Mouse (Mus musculus) ovary, postnatal 14 days (tissue): ENCODE measurements around the gene Sh3glb2.

Experiments
- DNase-seq: peaks from one replicate; pipeline ENCODE4 v3.0.0; 2022; ENCODE audit warnings: low spot score

Gene Sh3glb2

DNA sequence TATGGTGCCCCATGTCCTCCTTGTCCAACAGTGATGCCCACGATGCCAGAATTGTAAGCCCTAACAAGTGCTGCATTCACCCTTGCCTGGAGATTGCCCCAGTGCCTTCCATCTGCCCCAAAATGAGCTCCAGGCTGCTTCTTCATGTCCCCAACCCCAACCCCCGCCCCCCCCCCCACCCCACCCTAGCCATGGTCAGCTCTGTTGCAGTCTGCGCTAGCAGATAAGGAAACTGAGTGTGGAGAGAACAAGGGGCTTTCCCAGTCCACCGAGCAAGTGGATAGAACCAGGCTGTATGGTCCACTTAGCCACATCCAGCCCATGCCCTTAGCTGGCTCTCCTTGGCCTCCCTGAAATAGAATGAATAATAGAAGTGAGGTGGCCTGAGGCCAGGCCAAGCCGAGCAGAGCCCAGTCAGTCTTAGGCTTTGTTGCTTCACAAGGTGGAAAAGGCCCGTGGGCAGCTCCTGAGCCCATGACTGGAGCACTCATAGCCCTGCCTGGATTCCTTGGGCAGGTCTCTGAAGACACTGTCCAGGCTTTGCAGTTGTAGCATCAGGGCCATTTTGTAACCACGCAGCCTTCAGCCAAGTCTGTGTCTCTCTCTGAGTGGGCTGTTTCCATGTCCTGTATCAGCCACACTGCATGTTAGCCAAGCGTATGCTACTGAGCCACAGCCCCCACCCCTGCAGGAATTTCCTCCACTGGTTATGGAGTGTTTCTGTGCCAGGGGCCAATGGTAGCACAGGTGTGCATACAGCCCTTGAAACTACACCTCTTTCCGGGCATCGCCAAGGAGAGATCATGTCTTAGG lies 21.6 kb upstream of the Sh3glb2 start:
- no peak for DNase-seq

DNA sequence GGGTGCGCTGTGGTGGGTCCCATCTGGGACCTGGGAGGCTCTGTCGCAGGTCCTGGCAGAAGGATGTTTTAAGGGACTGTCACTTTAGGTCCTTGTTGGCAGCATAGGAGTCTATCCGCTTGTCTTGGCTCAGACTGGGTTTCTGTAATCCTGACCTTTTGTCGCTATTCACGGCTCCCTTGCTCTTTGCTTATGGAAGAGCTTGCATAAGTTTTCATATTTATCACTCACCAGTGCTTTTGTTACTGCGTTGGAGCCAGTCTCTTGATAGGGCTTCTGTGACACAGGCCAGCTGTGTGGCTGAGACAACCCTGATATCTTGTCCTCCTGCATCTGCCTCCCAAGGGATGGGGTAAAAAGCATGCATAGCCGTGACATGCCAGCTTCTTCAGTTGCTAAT lies 20.2 kb upstream of the Sh3glb2 start:
- DNase-seq: no peak

DNA sequence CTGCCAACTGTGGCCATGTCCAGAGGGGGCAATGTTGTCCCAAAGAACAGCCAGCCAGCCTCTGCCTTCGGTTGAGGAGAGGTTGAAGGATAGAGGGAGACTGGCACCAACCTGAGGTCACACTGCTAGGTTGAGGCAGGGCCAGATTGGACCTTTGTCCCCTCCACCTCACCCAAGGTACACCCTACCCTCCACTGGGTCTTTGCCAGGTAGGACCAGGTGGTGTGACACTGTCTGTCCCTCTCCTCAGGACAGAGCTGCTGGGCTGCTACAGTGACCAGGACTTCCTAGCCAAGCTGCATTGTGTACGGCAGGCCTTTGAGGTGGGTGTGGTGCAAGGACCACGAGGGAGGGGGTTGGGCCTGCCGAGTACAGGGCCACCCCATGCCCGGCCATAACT lies 18.6 kb upstream of the Sh3glb2 start:
- DNase-seq: no peak

DNA sequence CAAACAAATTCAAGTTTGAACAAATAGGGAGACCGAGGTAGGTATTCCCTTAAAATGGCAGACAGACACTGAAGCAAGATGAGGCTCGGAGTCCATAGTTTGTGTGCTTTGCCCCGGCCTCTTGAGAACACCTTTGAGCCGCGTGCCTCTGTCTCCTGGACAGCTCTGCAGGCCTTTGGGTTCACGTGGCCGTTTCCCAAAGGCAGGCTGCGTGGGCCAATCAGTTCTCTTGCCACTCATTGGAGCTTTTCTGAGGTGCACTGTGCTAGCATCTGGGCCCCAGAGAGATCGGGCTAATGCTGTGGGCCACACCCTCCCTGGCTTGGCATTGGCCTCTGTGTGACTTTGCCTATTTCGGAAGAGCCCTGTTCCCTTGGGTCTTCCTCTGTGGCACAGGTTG lies 16.8 kb upstream of the Sh3glb2 start:
- no peak for DNase-seq

DNA sequence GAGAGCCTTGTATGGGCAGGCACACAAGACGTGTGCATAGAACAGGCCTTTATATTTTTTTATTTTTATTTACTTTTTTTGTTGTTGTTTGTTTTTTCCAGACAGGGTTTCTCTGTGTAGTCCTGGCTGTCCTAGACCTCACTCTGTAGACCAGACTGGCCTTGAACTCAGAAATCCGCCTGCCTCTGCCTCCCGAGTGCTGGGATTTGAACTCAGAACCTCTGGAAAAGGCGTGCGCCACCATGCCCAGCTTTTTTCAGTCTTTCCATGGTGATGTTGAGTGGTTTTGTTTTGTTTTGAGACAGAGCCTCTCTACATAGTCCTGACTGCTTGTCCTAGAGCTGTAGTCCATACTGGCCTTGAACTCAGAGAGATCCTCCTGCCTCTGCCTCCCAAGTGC lies 13.6 kb upstream of the Sh3glb2 start:
- no peak for DNase-seq

DNA sequence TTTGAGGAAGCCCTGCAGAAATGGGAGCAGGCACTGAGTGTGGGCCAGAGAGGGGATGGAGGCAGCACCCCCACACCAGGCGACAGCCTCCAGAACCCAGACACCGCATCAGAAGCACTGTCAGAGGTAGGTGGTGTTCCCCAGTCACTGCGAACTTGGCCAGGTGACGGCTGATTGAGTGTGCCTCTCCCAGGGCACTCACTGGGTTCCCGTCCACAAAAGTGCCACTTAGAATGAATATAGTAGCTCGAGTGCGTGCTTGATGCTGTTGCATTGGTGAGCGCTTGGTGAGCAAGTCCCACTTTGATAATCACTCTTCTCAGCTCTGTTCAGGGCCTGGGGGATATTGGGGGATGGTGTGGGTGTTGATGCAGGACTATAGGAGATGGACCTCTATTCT lies 12.4 kb upstream of the Sh3glb2 start:
- DNase-seq: no peak

DNA sequence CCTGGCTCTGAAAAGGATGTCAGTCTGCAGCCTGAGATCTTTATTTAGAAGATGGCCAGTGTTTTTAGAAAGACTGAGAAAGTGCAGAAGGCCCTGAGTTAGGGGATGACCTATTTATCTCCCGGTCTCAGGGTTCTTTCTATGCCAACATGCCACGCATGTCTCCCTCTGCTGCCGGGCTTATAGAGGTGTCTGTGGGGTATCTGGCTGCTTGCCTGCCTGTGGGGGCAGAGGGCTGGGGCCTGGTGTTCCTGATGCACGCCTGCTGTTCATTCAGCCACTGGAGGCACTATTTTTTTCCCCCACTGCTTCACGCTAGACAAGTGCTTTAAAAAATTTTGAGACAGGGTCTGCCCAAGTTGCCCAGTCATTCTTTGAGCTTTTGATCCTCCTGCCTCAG lies 7.1 kb upstream of the Sh3glb2 start:
- no peak for DNase-seq

DNA sequence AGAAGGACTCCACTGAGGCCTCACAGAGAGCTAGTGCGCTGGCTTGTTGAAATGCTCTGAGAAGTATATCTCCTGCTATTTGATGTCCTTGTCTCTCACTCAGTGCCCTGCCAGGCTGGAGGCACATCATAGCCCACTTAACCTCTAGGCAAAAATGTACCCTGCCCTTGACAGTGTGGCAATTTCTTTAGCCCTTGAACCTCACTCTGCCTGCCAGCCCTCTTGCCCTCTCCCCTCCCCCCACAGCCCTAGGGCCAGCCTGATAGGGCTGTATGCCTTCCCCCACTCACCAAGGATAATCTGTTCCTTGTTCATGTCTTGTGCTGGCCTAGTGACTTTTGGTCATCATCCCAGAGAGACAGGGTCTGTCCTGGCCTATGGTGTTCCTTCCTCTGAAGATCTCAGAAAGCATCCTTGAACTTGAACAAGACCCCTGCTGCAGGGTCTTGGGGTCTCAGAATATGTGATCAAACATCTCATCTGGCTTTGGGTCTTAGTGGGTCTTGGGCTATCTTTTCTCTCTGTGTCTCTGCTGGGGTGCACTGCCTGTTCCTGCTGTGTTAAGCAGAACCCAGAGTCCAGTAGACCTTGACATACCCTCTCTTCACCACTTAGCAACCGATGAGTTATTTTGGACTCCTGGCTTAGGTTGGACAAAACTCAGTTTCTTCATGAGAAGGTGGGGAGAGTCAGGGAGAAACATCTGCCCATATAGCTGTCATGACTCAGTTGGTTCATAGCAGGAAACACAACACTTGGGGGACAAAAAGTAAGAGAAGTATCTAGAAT lies 6.3 kb upstream of the Sh3glb2 start:
- DNase-seq: no peak

DNA sequence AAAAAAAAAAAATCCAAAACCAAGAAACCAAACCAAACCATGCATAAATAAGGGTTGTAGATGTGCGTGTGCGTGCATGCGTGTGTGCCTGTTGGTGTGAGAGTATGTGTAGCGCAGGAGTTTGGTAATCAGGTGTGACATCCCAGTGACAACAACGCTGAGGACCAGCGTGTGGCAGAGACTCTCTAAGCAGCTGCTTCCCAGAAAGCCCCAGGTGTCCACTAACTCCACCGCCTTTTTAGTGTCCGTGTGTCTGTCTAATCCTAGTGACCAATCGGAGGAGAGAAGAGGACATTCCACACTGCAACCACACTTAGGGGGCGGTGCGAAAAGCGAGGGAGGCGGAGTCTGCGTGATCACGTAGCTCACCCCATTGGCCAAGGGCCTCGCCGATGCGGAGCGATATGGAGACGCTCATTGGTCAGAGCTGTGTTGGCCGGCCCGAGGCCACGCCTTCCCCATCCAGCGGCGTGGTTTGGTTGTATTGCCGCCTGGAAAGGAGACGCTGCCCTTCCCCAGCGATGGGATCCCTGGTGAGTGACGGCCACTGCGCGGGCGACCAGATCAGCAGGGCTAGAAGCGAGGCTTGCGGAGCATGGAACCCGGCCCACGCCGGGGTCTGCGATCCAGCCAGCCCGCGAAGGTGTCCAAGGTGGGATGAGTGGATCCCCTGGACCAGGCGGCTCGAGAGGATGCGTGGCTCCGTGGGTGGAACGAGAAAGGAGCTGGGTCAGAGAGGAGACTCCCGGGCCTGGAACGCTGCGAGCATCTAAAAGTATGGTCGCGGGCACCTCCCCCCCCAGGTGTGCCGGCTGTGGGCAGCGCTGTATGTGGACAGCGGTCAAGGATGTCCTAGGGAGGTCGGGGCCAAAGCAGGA lies 4.9 kb upstream of the Sh3glb2 start, which contains the start of gene Miga2:
Gene Miga2 (plus strand): TSS at position 461 of the 878 bp plus-strand sequence.
- DNase-seq: peak; percentile 97

DNA sequence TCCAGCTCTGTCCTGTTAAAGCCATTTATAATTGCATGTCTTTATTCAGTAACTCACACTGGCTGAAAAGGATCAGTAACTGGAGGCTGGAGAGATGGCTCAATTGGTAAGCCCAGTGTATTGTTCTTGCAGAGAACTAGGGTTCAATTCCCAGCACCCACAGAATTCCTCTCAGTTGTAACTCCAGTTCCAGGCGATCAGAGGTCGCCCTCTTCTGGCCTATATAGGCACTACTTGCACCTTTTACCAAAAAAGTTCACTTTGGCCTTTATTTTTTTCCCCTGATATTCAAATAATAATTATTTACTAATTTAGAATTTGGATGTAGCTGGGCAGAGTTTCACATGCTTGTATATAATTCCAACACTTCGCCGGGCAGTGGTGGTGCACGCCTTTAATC lies 3.7 kb upstream of the Sh3glb2 start:
- no peak for DNase-seq

DNA sequence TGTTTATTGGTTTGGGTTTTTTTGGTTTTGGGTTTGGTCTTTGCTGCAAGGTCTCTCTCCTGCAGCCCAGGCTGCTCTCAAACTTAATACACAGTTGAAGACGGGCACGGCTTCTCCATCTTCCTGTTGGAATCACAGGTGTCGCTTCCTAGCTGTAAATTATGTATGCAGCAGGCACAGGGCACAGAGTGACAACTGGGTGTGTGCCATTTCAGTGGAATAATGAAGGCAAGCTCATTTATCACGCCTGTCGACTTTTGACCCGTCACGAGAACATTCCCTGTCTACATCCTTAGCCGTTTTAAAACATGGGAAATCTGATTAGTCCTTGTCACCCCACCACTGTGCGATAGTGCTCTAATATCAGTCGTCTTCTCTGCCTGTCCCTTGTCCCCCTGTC lies 1.5 kb upstream of the Sh3glb2 start:
- no peak for DNase-seq

DNA sequence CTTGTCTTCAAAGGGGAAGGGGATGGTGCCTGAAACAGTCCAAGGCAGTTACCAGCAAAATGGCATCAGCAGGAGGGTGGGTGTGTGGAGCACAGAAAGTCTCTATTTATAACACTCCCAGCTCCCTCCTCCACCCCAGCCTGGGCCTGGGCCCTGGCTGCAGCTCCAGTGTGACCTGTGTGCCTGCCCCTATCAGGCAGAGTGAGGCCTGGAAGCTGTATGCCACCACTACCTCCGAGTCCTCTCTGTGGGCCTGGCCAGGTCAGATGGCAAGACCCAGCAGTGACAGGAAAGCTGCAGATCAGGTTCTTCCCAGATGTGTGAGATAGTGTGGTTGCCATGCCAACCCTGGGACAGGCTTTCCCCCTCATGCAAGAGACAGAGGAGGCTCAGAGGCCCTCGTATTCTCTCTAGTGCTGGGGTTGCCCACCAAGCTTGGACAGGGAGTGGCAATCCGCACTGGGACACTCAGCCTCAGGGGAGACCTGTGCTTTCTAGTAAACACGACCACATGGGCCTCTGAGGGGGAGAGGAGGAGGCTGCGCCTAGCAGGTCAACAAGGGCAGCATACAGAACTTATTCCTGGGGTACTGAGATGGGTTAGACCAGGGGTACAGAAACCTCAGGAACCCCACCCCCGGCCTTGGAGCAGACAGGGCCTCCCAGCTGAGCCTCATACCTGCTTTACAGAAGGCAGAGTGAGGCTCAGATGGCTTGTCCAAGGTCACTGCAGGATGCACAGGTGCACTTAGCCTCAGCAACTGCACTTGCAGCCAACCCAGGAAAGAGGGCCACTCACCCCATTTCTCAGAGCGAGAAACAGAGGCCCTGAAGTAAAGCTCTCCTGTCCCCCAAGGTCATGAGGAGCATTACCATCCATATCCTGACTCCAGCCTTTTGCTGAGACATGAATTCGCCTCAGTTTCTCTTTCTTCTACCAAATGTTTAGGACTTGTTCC lies 1.3 kb downstream of the Sh3glb2 start:
- no peak for DNase-seq

DNA sequence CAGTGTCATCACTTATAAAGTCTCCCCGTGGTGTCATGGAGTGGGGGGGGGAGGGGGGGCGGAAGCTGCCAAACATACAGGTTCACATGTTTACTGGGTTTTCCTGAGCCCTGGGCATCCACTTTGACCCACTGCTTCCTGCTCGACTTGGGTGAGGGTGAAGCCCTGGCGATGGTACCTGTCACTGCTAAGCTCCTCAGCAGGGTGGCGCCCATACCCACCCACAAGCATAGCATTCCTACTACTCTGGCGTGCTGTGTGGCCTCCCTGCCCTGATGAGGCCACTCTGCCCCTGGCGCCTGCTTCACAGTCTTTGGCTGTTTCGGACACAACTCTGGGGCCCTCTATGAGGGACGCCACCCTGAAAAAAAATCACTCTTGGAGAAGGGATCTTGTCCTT lies 2.2 kb downstream of the Sh3glb2 start:
- DNase-seq: no peak

DNA sequence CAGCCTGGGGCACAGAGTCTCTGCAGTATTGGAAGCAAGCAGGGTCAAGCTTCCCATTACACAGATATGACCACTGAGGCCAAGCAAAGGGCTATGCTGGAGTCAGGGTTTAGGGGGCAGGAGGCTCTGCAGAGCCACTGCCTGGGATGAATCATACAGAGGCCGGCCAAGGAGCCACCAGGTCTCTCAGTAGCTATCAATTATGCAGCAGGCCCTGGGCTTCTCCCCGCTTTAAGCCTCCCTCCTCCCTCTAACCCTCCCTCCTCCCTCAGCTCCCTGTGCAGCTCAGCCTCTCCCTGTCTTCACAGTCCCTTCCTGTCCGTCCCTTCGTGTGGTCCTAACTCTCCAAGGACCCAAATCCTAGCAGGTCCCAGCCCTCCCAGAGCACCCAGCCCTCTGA lies 2.9 kb downstream of the Sh3glb2 start:
- DNase-seq: no peak

DNA sequence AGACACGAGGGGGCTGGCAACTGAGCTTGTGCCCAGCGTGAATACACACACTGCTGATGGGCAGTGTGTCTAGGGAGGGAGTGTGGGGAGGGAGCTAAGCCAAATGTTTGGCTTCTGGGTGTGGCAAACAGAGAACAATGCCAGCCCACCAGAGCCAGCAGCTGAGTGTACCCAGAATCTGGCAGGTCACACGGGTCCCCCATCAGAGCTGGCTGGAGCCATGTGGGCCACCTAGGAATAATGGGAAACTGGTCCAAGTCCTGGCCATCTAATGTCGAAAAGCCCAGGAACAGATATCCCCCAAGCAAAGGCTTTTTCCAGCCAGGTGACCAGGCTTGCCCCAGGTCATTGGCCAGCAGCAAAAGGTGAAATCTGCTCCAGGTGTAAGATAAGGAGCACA lies 3.3 kb downstream of the Sh3glb2 start:
- DNase-seq: no peak

DNA sequence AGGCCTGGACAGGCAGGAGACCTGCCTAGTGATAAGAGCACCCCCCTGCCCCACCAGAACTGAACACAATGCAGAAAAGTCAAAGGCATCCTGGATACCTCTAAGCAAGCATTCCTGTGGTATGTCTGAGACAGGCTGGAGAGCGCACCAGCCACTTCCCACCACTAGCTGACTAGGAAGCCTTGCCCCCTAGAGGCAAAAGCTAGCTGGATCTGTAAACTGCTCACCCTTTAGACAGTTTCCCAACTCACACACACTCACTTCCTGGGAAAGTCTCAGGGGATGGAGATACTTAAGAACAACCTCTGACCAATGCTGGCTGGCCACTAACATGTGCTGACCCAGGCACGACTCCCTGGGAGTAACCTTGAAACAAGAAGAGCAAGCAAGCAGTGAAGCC lies 8.0 kb downstream of the Sh3glb2 start:
- no peak for DNase-seq

DNA sequence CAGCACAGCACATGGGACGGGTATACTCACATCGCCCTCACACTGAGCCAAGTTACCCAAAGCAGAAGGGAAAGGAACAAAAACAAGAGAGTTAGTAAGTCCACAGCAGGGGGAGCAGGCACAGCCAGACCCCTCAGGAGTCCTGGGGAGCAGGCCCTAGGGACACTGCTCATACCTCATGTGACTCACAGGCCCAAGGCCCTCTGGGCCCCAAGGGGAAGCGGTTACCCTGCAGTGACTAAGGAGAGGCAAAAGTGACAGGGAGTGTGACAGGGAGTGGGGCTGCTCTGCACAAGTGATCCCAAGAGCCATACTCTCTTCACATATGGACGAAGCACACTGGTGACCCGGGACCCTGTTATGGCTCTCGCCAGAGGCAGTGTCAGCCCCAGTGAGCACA lies 9.9 kb downstream of the Sh3glb2 start:
- DNase-seq: no peak

DNA sequence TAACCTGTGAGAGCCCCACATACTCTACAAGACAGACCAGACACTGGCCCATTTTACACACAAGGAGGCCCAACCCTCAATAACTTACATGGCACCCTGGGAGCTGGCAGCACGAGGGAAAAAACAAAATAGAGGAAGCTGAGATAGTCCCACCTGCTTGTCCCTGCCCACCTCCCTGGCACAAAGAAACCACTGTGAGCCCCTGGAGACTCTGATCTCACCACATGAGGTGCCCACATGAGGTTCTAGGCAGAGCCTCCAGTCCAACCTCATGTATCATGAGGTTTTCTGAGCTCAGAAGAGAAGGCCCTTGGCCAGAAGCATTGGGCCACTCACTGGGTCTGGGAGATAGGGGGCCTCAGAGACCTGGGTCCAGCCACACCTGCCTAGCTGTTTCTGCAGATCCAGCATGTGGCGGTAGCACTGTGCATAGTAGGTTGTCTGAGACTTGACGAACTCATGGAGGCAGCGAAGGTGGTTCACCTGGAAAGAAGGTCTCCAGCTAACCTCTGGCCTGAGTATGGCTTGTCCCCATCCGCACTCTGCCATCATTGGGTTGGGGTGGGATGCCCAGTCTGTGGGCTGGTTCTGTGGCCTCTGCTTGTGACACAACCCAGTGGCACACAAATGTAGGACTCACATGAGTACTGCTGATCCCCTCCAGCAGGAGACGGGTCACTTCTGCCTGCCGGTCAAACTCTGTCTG lies 13.0 kb downstream of the Sh3glb2 start:
- DNase-seq: no peak

DNA sequence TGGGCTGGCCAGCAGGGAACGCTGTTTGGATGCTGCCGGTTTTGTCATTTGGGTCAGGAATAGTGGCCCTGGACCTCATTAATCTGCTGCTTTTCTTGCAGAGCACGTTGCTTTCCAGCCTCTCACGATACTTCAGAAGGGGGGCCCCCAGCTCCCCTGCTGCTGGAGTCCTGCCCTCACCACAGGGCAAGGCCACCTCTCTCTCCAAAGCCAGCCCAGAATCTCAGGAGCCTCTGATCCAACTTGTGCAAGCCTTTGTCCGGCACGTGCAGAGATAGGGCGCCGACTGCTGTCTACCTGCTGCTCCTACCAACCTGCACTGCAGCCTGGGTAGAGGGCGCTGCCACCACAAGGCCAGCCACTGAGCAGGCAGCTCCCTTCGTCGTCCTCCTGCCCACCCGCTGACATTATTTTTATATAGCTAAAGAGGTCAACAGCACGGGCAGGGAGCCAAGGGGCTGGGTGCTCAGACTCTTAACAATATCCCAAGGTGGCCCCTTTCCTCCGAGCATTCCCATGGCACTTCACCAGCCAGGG lies 15.5 kb downstream of the Sh3glb2 start:
- no peak for DNase-seq

DNA sequence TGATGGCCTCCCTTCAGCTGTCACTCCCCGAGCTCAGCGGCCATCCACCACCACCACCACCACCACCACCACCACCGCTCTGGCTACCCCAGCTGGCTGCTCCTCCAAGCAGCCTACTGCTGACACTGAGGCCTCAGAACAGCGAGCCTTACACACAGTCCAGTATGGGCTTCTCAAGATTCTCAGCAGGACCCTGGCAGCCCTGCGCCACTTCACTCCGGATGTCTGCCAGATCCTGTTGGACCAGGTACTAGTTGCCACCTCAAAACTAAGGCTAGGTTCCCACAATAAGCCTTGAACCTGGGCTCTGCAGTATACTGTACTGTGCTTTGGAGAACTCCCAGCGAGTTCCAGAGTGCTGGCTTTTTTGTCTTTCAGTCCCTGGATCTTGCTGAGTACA lies 16.6 kb downstream of the Sh3glb2 start:
- no peak for DNase-seq
